Mouse (Mus musculus) B cell, adult 62 days (primary cell): Measurements from ENCODE around the gene Vmn2r102. TPM values are rescaled to one million over a fixed set of nuclear protein-coding genes. Genes with fewer than 3 reads are reported as not detected.

ENCODE experiments used
- total RNA-seq: library from RNA; stranded (reverse); gene quantifications from 4 replicates; pipeline ENCODE4 v1.2.4, GENCODE M21; 2023

Gene Vmn2r102
- total RNA-seq: not detected in 4 replicates

GRCm38 (mm10) chr17:19660028-19660427, at the start of gene Vmn2r102:
Vmn2r102 (plus strand) TSS chr17:19660328.

Other genes starting within 250 kb of the Vmn2r102 start
- gene Vmn2r100, start 155.6 kb upstream of the Vmn2r102 start, total RNA-seq: not detected in 4 replicates
- gene Vmn2r101, start 83.1 kb upstream of the Vmn2r102 start, total RNA-seq: not detected in 4 replicates
- not detected in 4 replicates for gene Vmn2r103, start 113.0 kb downstream of the Vmn2r102 start, total RNA-seq